Mouse (Mus musculus): ENCODE data around the gene Tsc22d3.

DNA sequence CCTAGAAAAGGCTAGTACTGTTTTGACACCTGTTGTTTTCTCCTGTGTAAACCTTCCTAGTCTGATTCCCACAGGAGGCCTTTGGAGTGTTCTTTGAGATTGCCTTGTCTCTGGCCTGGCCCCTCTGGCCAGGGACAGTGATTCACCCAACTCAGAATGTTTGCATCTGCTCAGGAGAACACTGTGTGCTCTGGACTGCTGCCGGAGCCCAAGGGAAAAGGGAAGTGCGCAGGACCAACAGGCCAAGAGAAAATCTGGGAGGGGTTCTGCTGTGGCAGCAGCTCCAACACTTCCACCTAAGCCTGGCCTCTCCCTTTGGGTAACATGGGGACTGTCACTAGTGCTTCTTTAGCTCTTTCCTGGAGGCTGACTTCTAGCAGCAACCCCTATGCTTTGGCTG lies 87.1 kb downstream of the Tsc22d3 start:
- TF ChIP-seq POLR2A (IDR thresholded peaks at IDR 0.05; ENCODE audit: control insufficient read depth, extremely low read depth, insufficient read depth, low read length, poor library complexity): no peak
- no peak for TF ChIP-seq CTCF (IDR thresholded peaks at IDR 0.05; ENCODE audit: borderline replicate concordance, control insufficient read depth, extremely low read depth, insufficient read depth, low read length, poor library complexity)
